Mouse (Mus musculus) left cerebral cortex, adult 9 months (tissue): ENCODE data around the gene Tfb2m.

ENCODE experiments used
- DNase-seq, 2 experiments: peaks; one replicate each; pipeline ENCODE4 v3.0.0; 2022; ENCODE audit warnings: low spot score in 2 of 2

Tfb2m gene

DNA sequence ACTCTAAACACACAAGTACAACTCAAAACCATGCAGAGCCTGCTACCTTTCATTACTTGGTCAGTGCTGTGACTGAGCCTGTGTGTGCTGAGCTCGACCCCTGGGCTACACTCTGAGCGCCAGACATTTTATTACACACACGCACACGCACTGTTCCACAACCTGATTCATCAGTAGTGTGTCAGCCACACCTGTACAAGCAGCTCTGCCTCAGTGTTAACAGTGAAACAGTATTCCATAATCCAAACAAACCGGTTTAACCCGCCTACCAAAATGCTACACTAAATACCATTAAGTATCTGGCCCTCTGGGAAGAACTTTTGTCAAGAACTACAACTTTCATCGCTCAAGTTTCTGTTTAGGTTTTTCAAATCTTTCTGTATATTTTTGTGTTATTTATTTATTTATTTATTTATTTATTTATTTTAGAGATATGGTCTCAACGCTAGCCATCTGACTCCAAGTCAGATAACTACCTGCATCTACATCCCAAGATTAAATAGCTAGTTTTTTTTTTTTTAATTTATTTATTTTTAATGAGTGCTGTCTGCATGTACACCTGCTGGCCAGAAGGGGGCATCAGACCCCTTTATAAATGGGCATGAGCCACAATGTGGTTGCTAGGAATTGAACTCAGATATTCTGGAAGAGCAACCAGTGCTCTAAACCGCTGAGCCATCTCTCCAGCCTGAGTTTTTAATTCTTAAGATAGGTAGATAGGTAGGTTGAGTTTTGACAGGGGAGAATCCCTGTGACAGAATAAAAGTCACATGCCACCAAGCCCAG lies 39.3 kb downstream of the Tfb2m start:
- DNase-seq: no peak

DNA sequence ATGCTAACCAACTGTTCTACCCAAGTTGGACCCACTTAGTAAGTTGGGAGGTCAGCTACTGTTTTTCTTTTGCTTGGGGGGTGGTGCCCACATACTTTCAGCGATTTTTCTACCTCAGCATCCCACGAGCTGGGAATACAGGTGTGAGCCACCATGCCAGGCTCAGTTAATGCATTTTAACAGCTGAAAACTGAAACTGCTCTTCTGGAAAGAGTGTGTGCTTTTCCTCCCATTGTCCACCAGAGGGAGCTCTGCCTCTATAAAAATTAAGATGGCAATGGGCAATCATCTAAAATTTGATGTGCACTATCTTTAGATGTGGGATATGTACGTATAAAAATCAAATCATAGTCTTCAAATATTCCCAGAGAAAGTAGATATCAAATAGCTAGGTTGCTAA lies 43.5 kb downstream of the Tfb2m start:
- no peak for DNase-seq

DNA sequence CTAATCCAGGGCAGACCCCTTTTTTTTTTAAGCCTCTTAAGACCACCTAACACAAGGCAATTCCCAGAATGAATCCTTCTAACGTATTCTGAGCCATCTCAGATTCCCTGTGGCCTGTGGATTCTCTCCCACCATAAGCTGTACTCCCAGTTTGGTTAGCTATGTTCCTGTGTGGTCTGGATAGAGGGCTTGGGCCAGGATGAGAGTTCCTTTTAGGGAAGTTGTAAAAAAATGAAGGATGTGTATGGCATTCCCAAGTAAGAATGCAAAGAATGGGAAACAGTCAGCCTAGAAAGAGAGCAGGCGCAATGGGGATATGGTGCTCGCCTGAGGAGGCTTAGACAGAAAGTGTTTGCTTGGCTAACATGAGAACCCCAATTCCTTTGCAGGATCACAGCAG lies 46.8 kb downstream of the Tfb2m start:
- DNase-seq: no peak

DNA sequence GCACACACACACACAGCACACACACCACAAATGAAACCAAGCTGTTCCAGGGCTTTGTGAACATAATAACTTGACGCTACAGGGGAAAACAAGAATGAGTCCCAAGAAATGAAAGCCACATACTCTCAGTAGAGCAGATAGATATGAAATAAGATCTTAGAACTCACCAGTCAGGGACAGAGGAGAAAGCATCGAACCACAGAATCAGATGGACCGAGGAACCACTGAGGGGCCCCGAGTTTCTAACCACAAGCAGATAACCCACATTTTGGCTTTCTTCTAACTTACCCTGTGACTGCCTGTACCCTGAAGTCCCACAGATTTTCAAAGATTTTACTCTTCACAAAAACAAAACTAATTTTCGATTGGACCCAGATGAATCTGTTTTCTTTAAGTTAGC lies 53.2 kb downstream of the Tfb2m start:
- no peak for DNase-seq

DNA sequence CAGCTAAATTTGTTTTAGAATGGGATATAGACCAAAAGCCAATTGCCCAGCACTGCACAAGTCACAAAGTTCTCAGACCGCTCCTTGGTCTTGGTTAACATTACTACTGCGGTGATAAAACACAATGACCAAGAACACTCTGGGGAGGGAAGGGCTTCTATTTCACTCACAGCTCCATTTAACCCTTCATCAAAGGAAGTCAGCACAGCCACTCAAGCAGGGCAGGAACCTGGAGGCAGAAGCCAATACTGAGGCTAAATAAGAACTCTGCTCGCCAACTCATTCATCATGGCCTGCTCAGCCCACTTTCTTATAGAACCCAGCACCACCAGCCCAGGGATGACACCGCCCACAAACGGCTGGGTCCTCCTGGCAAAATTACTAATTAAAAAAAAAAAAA lies 57.5 kb downstream of the Tfb2m start:
- no peak for DNase-seq

DNA sequence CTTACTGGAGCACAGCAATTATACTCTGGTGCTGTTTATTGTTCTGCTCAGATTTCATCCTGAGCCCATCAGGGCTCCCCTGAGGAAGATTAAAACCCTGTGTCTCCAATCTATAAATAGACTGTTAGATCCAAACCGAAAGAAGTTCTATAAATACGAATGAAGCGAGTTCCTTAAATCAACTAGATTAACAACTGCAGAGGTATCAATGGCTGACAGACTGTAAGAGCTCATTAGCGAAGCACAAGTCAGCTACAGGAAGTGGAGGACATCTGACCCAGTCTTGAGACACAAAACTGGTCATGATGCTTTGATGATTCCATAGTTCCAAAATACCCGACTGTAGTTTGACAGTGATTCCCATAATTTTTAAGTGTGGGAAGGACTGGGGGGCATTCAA lies 58.1 kb downstream of the Tfb2m start:
- no peak for DNase-seq

DNA sequence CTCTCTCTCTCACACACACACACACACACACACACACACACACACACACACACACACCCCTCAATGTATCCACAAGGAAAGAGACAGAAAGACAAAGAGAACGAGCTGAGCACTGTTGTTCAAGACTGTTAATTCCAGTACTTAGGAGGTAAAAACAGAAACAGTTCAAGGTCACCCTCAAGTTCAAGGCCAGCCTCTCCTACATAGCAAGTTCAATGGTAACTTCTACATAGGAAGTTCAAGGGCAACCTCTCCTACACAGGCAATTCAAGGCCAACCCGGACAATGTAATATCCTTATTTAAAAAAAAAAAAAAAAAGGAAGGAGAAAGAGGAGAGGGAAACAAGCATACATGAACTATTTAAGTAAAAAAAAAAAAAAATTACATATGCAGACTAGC lies 58.8 kb downstream of the Tfb2m start:
- DNase-seq: no peak

DNA sequence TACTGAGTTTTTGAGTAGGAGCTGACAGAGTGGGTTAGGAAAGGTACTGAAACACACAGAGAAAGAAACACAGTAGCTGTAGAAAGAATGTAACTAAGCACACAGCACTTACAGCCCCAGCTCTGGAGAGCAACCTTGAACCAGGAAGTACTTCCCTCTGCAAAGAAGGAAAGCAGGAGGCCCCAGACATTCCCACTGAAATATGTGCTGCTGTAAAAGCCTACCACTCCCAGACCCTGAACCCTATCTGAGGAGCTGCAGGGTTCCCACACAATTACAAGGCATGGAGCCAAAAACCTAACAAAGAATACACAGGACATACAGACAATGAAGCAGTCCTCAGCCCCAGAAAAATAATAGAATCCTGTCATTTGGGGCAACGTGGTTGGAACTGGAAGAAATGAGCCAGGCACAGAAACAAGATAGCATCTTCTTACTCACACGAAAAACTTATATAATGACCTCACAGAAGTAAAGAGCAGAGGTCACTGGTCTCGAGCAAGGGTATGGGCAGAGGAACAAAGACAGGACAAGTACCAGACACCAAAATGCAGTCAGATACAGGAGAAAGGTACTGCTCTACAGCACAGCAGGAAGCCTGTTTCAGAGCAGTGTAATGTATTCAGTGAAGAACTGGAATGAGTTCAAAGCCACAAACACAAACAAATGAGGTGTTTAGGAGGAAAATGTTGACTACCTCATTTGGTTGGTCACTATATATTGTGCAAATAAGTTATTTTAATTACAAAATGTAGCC lies 60.1 kb downstream of the Tfb2m start:
- DNase-seq: no peak

DNA sequence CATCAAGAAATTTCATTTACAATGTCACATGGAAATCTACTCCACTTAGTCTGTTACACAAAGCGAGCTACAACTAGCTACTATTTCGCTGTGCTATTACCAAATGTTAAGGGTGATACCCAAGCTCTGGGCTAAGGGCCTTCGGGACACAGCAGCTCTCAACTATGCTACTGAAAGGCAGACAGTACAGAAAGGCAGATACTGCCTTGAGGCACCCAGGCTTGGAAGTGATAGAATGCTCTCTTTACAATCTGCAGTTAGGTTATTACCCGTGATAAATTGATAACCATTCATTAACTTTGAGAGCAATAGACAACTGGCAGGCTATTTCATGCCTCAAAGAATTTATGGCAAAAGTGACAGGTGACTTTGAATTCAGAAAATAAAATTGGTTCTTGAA lies 65.2 kb downstream of the Tfb2m start:
- DNase-seq: no peak
